Mouse (Mus musculus): ENCODE data around the gene Thsd4.
"Not testable (repeated sequence)": the region's sequence is repeated elsewhere in the genome, so short reads cannot be mapped to it uniquely, and the experiment has no call there.

Thsd4 gene

DNA sequence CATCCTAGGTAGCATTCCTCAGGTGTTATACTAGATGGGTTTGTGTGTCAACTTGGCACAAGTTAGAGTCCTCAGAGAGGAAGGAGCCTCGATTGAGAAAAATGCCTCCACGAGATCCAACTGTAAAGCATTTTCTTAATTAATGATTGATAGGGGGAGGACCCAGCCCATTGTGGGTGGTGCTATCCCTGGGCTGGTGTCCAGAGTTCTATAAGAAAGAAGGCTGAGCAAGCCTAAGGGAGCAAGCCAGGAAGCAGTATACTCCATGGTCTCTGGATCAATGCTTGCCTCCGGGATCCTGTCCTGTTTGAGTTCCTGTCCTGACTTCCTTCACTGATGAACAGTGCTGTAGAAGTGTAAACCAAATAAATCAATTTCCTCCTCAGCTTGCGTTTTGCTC, 247.3 kb downstream of the Thsd4 start:
- in situ Hi-C loops (cut with MboI; ENCODE audit: low sequenced_read_pairs) = no loop called here

DNA sequence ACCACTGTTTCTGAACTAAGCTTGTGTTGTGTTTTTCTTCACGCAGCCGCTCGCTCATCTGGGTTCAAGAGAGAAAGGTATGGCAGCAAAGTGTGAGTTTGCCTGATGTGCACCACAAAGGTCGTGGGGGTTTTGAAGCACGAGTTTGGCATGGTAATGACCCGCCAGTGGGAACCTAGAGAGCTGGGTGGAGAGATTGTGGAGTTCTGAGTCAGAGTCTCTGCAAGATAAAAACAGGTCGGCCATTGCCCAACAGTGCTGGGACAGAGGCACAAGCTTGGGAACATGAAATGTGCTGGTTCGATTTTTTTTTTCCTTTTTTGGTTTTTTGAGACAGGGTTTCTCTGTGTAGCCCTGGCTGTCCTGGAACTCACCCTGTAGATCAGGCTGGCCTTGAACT, 249.5 kb downstream of the Thsd4 start:
- in situ Hi-C loops (cut with MboI; ENCODE audit: low sequenced_read_pairs) = not testable (repeated sequence)

GRCm38 (mm10) chr9:60271940-60272339, 249.9 kb downstream of the Thsd4 start:
- in situ Hi-C loops (cut with MboI; ENCODE audit: low sequenced_read_pairs) = no loop called here

DNA sequence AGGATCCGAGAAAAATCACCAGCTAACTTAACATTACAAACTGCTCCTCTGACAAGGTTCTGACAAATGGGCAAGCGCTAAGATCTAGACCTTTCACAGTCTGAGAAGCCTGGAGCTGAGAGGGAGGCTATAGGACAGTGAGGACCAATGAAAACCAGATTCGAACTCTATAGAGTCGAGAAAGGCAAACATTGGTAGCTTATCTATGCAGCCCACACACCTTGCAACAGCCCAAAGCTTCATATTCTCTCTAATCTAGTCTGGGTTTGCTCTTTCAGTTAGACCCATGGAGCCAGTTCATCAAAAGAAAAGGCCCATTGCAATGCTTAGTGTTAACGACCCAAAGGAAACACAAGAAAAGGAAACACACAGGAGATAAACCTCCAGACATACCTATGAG, 252.0 kb downstream of the Thsd4 start:
- in situ Hi-C loops (cut with MboI; ENCODE audit: low sequenced_read_pairs) = no loop called here

DNA sequence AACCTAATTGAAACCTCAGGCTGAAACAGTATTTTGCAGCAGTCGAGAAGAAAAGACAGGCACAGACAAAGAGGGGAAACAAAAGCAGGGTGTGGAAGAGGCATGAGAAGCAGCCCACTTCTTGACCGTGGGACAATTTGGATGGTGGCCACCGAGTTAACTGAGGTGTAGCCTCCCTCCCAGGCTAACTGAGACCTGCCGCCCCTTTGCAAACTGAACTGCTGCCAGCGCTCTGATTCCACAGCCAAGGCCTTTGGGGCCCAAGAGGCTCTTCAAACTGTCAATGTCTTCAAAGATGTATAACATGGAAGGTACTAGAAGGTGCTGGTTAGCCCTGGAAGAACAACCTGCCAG, 254.6 kb downstream of the Thsd4 start:
- in situ Hi-C loops (cut with MboI; ENCODE audit: low sequenced_read_pairs) = no loop called here

DNA sequence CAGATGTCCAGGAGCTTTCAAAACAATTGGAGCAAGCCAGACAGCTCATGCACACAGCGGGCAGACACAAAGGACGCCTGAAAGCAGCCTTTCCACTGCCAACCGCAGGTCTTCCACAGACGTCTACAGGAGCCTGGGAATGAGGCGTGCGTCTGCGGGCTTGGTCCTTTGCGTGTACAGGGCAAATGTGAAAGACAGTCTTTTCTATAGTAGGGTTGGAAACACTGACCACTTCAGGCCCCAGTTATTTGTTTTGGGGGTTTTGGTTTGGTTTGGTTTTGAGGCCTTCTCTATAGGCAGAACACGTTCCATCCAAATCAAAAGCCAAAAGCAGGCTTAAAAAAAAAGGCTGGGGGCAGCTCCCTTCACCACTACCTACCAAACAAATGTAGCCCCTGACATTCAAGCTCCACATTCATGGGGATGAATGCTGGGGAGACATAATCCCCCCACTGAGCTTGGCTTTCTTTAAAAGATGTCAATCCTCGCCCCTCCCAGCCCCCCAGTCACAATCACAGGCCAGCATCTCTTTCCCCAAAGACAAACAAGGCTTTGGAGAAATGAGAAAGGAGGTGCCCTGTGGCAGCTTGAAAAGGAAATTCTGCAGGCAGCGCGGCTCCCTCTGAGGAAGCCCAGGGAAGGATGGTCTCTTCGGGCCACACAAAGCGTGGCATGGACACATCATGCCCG, 255.1 kb downstream of the Thsd4 start:
- in situ Hi-C loops (cut with MboI; ENCODE audit: low sequenced_read_pairs) = no loop called here

DNA sequence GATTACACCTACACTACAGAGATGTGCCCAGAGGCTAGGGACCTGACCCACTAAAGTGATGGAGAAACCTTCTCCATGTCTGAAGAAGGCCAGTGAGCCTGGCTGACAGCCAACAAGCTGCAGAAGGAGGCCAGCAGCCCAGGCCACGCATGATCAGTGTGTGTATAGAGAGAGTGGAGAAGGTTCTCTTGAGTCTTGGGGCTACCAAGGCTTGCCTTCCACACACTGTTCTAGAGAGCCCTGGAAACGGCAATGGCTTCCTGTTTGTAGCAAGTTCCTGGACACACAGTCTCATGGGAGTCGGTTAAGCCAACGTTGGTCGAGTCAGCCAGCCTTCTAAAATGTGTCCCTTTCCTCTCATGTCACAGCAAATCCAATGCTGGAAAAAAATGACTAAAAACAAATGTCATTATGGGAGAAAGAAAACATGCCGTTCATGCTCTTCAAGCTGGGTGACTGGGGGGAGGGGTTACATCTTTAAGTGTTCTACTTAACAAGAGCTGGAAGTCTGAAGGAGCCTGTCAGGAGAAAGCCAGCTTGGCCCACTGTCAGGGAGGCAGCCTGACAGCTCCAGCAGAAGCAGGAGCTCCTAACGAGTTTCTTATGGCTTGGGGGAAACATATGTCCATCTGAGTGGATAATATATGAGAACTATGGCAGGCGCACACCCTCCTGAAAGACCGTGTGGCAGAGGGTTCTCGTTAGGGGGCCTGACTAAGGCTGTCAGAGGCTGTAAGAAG, 257.1 kb downstream of the Thsd4 start:
- in situ Hi-C loops (cut with MboI; ENCODE audit: low sequenced_read_pairs) = no loop called here

GRCm38 (mm10) chr9:60262515-60263140, 259.2 kb downstream of the Thsd4 start:
- in situ Hi-C loops (cut with MboI; ENCODE audit: low sequenced_read_pairs) = no loop called here

GRCm38 (mm10) chr9:60259626-60260025, 262.2 kb downstream of the Thsd4 start:
- in situ Hi-C loops (cut with MboI; ENCODE audit: low sequenced_read_pairs) = no loop called here

GRCm38 (mm10) chr9:60251765-60252164, 270.1 kb downstream of the Thsd4 start:
- in situ Hi-C loops (cut with MboI; ENCODE audit: low sequenced_read_pairs) = no loop called here

DNA sequence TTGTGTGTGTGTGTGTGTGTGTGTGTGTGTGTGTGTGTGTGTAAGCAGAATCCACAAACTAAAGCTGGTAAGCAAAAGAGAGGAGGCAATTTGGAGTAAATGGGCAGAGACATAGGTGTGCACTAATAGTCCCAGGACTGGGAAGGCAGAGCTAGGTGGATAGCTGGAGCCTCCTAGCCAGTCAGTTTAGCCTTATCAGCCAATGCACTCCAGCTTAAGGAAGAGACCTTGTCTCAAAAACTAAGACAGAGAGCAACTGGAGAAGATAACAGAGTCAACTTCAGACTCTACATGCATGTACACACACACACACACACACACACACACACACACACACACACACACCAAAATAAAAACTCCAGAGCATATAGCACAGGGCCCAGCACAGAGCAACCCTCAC, 271.4 kb downstream of the Thsd4 start:
- in situ Hi-C loops (cut with MboI; ENCODE audit: low sequenced_read_pairs) = no loop called here

GRCm38 (mm10) chr9:60247998-60248397, 273.8 kb downstream of the Thsd4 start:
- in situ Hi-C loops (cut with MboI; ENCODE audit: low sequenced_read_pairs) = no loop called here

DNA sequence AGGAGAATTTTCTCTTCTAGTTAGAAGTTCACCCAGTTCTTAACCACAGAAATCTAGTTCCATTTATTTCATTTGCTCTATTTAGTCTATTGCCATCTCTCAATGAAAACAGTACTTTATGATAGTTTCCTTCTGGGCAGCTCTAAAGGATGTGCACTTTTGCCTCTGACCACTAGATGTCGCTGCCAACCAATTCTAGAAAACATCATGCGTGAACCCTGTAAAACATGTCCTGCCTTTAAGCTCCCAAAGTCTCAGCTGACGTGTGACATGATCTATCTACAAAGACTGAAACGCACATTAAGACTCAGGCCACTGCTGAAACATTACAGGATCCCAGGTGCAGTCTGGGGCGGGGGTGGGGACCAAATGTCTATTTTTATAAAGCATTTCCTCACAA, 276.9 kb downstream of the Thsd4 start:
- in situ Hi-C loops (cut with MboI; ENCODE audit: low sequenced_read_pairs) = no loop called here

- in situ Hi-C loops (cut with MboI; ENCODE audit: low sequenced_read_pairs) = no loop called here
Measured at GRCm38 (mm10) chr9:60243503-60243902, 278.3 kb downstream of the Thsd4 start.

GRCm38 (mm10) chr9:60237667-60238066, 284.2 kb downstream of the Thsd4 start:
- in situ Hi-C loops (cut with MboI; ENCODE audit: low sequenced_read_pairs) = no loop called here

DNA sequence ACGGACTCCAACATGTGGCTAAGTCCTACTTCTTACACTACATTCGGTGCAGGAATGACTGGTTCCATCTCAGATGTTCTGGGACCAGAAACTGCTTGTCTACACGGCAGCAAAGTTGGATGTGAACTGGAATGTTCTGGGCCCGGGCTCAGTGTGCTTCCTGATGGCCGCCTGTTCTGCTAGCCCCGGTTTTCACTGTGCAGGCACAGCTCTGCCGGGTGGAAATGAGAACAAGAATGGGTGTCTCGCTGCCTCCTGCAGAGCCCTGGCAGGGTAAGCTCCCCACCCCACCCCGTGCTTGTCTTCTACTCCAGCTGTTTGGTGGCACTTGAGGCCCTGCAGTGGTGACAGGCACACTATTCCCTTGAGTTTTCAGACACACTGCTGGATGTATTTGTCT, 285.7 kb downstream of the Thsd4 start:
- in situ Hi-C loops (cut with MboI; ENCODE audit: low sequenced_read_pairs) = no loop called here

GRCm38 (mm10) chr9:60234233-60235115, 287.4 kb downstream of the Thsd4 start:
- in situ Hi-C loops (cut with MboI; ENCODE audit: low sequenced_read_pairs) = no loop called here

GRCm38 (mm10) chr9:60231981-60232881, 289.6 kb downstream of the Thsd4 start:
- in situ Hi-C loops (cut with MboI; ENCODE audit: low sequenced_read_pairs) = no loop called here

DNA sequence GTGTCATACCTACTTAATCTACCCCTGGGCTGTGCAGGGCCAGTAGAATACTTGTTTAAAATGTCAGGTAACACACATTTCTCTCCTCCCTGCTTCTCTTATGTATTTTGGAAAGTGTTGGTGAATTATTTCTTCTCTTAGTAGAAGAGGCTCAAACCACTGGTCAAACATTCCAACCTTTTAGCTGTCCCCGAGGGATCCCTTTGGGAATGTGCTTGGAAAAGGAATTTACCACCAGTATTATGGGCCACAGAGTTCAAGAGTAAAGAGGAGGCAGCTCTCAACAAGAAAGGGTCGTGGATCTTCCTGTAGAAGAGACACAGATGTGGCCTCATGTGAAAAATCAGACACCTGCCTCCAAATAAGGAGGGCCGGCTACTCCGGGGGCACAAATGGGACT, 292.4 kb downstream of the Thsd4 start:
- in situ Hi-C loops (cut with MboI; ENCODE audit: low sequenced_read_pairs) = no loop called here

GRCm38 (mm10) chr9:60227727-60228126, 294.1 kb downstream of the Thsd4 start:
- in situ Hi-C loops (cut with MboI; ENCODE audit: low sequenced_read_pairs) = no loop called here

All from CH12F3 (cell line).